Mouse (Mus musculus) myocyte (in vitro differentiated cells): ENCODE data around the gene Rhbdf2.

Source experiments
- CEBPB ChIP-seq: IDR thresholded peaks from 2 replicates; pipeline ENCODE4 v1.6.1; 2011; ENCODE audit warnings: mild to moderate bottlenecking, moderate library complexity; ENCODE audit not compliant: poor library complexity, insufficient read depth, severe bottlenecking
- E2F4 ChIP-seq: IDR thresholded peaks from one replicate; pipeline ENCODE4 v1.6.1; 2011; ENCODE audit warnings: mild to moderate bottlenecking, control low read depth, moderate library complexity; ENCODE audit not compliant: insufficient read depth
- MAX ChIP-seq: IDR thresholded peaks from one replicate; pipeline ENCODE4 v1.6.1; 2011; ENCODE audit warnings: low read depth, mild to moderate bottlenecking, control low read depth
- MYOG ChIP-seq, 3 experiments: IDR thresholded peaks; one replicate each; pipeline ENCODE4 v1.6.1; 2011; ENCODE audit warnings: control low read depth in 2 of 3, low read depth in 2 of 3, mild to moderate bottlenecking in 2 of 3; ENCODE audit not compliant: insufficient read length in 2 of 3, control insufficient read depth in 1 of 3, insufficient read depth in 1 of 3
- POLR2A ChIP-seq: IDR thresholded peaks from one replicate; pipeline ENCODE4 v1.6.1; 2011; ENCODE audit warnings: low read depth, mild to moderate bottlenecking, control low read depth, moderate library complexity; ENCODE audit not compliant: insufficient read length
- REST ChIP-seq: IDR thresholded peaks from one replicate; pipeline ENCODE4 v1.6.1; 2011; ENCODE audit warnings: mild to moderate bottlenecking, control low read depth, moderate library complexity; ENCODE audit not compliant: insufficient read depth, insufficient read length
- TCF12 ChIP-seq: IDR thresholded peaks from one replicate; pipeline ENCODE4 v1.6.1; 2011; ENCODE audit warnings: mild to moderate bottlenecking, control low read depth; ENCODE audit not compliant: poor library complexity, insufficient read depth, severe bottlenecking
- USF1 ChIP-seq: IDR thresholded peaks from one replicate; pipeline ENCODE4 v1.6.1; 2011; ENCODE audit warnings: low read depth, mild to moderate bottlenecking, control low read depth, moderate library complexity

DNA sequence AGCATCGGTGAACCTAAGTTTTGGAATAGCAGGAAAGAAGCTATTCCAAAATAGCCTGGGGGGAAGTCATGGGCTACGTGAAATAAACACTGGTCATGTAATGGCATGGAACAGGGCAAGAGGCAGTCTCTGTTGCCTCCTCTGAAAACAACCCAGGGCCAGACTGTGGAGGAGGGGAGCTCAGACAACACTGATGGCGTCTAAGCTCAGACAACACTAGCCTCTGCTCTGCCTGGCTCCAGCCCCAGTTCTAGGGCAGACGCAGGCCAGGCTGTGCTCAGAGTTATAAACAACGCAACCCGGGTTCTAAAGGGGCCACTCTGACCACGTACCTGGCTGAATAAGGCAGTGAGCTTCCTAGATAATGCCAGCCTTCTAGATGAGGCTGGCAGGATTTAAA lies 76.1 kb downstream of the Rhbdf2 start:
- no peak for TF ChIP-seq POLR2A
- TF ChIP-seq CEBPB: no peak
- no peak for TF ChIP-seq MYOG (IDR thresholded peaks at IDR 0.05; ENCODE audit: control insufficient read depth in 1 of 3, insufficient read depth in 1 of 3, insufficient read length in 2 of 3, low read depth in 2 of 3)
- no peak for TF ChIP-seq TCF12
- TF ChIP-seq MAX: no peak
- no peak for TF ChIP-seq E2F4
- TF ChIP-seq USF1: no peak
- no peak for TF ChIP-seq REST
